Comparison of ENCODE assay signal across 33 mouse cellular contexts in genomic region chr12:85985524-85985923, GRCm38 (mm10).
DNase-seq lines count a peak whose midpoint lies in the region; ATAC-seq and TF ChIP-seq lines count a peak whose summit lies in the region.
"Had no signal": no experiment of that assay in that cellular context is flagged by ENCODE, and none has a peak within 500 bp of the region (broad histone marks: within the 10 kb centered on the region; RNA-seq: fewer than 3 reads in every experiment).

No protein-coding gene starts in this region.

- no peak for TF ChIP-seq CTCF in gastrocnemius, adult 2 months (IDR thresholded peaks at IDR 0.05)

- no peak for ATAC-seq in heart, embryonic 14.5 days (ENCODE audit: insufficient number of reproducible peaks, insufficient read depth, low FRiP score, low read depth)
- ATAC-seq in liver, embryonic 12.5 days: no peak
- ATAC-seq in liver, embryonic 11.5 days (replicated peaks; ENCODE audit: low FRiP score): no peak
- peak; percentile 56; the same call in 1 of the 2 replicates for ATAC-seq in monocyte, adult 5-6 weeks (replicated peaks; ENCODE audit: insufficient number of reproducible peaks, low FRiP score, low TSS enrichment, poor library complexity, severe bottlenecking)
- no peak for ATAC-seq in midbrain, embryonic 11.5 days (ENCODE audit: low FRiP score)
- ATAC-seq: activated CD4-positive, CD25-positive, alpha-beta regulatory T cell, adult 4 months; hindbrain, postnatal 0 days; intestine, embryonic 15.5 days had no signal

- peak overlapping the region; percentile 21; the same call in 1 of the 2 replicates for H3K27ac ChIP-seq in gastrocnemius, adult 2 months
- peak overlapping the region; percentile 30 to 42; a peak in 2 of 4 replicates for H3K27ac ChIP-seq in heart, embryonic 14.5 days (replicated peaks in 1 of 2; ENCODE audit: control insufficient read depth in 1 of 2, insufficient read depth in 1 of 2, low read depth in 2 of 2, low read length in 2 of 2)
- H3K27ac ChIP-seq in liver, embryonic 12.5 days: peak overlapping the region; percentile 16; the same call in 1 of the 2 replicates
- no peak overlapping the region for H3K27ac ChIP-seq in liver, embryonic 11.5 days (ENCODE audit: low read depth, low read length)
- no peak overlapping the region for H3K27ac ChIP-seq in midbrain, embryonic 11.5 days (ENCODE audit: low read depth, low read length)
- H3K27ac ChIP-seq: embryonic facial prominence, embryonic 10.5 days; embryonic facial prominence, embryonic 15.5 days; forebrain, embryonic 12.5 days; hindbrain, embryonic 12.5 days; hindbrain, postnatal 0 days; intestine, embryonic 15.5 days; left cerebral cortex, adult 2 months; limb, embryonic 12.5 days; liver, embryonic 13.5 days; midbrain, embryonic 10.5 days; neural tube, embryonic 13.5 days; stomach, embryonic 15.5 days had no signal

- no peak overlapping the region for H3K4me2 ChIP-seq in heart, embryonic 14.5 days (ENCODE audit: low read length)
- no peak overlapping the region for H3K4me2 ChIP-seq in liver, embryonic 12.5 days
- H3K4me2 ChIP-seq in liver, embryonic 11.5 days: no peak overlapping the region
- H3K4me2 ChIP-seq in midbrain, embryonic 11.5 days: no peak overlapping the region
- H3K4me2 ChIP-seq: embryonic facial prominence, embryonic 15.5 days; forebrain, embryonic 12.5 days; hindbrain, embryonic 12.5 days; intestine, embryonic 15.5 days; limb, embryonic 12.5 days; liver, embryonic 13.5 days; neural tube, embryonic 13.5 days; stomach, embryonic 15.5 days had no signal

- peaks cover 14 to 22% of the 10 kb centered on the region in 2 experiments for H3K4me1 ChIP-seq in heart, embryonic 14.5 days (ENCODE audit: control insufficient read depth in 2 of 2, insufficient read depth in 2 of 2, low read length in 2 of 2)
- no peaks in the 10 kb centered on the region for H3K4me1 ChIP-seq in liver, embryonic 12.5 days
- no peaks in the 10 kb centered on the region; the same call in 1 of the 2 replicates for H3K4me1 ChIP-seq in liver, embryonic 11.5 days (replicated peaks; ENCODE audit: control insufficient read depth, insufficient read depth, low read length)
- no peaks in the 10 kb centered on the region; the same call in 1 of the 2 replicates for H3K4me1 ChIP-seq in midbrain, embryonic 11.5 days (ENCODE audit: control insufficient read depth, insufficient read depth, low read length)
- H3K4me1 ChIP-seq: embryonic facial prominence, embryonic 10.5 days; embryonic facial prominence, embryonic 15.5 days; intestine, embryonic 15.5 days; liver, embryonic 13.5 days; stomach, embryonic 15.5 days had no signal

- no peaks in the 10 kb centered on the region for H3K36me3 ChIP-seq in heart, embryonic 14.5 days (ENCODE audit: control insufficient read depth, insufficient read depth, low read length)
- H3K36me3 ChIP-seq in liver, embryonic 12.5 days: no peaks in the 10 kb centered on the region
- no peaks in the 10 kb centered on the region for H3K36me3 ChIP-seq in liver, embryonic 11.5 days (ENCODE audit: control insufficient read depth, insufficient read depth, low read length)
- H3K36me3 ChIP-seq in midbrain, embryonic 11.5 days (ENCODE audit: control insufficient read depth, insufficient read depth, low read length): no peaks in the 10 kb centered on the region
- H3K36me3 ChIP-seq: embryonic facial prominence, embryonic 10.5 days; embryonic facial prominence, embryonic 15.5 days; forebrain, embryonic 12.5 days; hindbrain, embryonic 12.5 days; intestine, embryonic 15.5 days; liver, embryonic 13.5 days; midbrain, embryonic 10.5 days; neural tube, embryonic 13.5 days; stomach, embryonic 15.5 days had no signal

- no peak for DNase-seq in gastrocnemius, adult 2 months
- DNase-seq in gastrocnemius, postnatal 14 days: no peak
- DNase-seq in heart, postnatal 36 days: no peak
- no peak for DNase-seq in liver, embryonic 11.5 days (ENCODE audit: low spot score)
- no peak for DNase-seq in midbrain, embryonic 11.5 days (ENCODE audit: low spot score, missing footprints)
- DNase-seq: adrenal gland, adult 2 months; adrenal gland, postnatal 36 days; cerebellum, adult 2 months; cerebellum, postnatal 25 days; forebrain, postnatal 0 days; gastrocnemius, postnatal 25 days; kidney, adult 9 months; kidney, postnatal 36 days; liver, embryonic 13.5 days; lung, adult 2 months; right cerebral cortex, postnatal 4 days had no signal

- H3K9me3 ChIP-seq in heart, embryonic 14.5 days (ENCODE audit: control insufficient read depth, low read length): no peaks in the 10 kb centered on the region
- H3K9me3 ChIP-seq in liver, embryonic 12.5 days (replicated peaks): no peaks in the 10 kb centered on the region
- H3K9me3 ChIP-seq in liver, embryonic 11.5 days (ENCODE audit: control insufficient read depth, low read length): no peaks in the 10 kb centered on the region
- no peaks in the 10 kb centered on the region for H3K9me3 ChIP-seq in midbrain, embryonic 11.5 days (ENCODE audit: control insufficient read depth, low read length)
- H3K9me3 ChIP-seq: embryonic facial prominence, embryonic 10.5 days; embryonic facial prominence, embryonic 15.5 days; forebrain, embryonic 12.5 days; hindbrain, embryonic 12.5 days; intestine, embryonic 15.5 days; limb, embryonic 12.5 days; liver, embryonic 13.5 days; midbrain, embryonic 10.5 days; neural tube, embryonic 13.5 days; stomach, embryonic 15.5 days had no signal

- intact Hi-C loops in gastrocnemius, adult 2 months (cut with DNase I): no loop called here
- intact Hi-C loops in gastrocnemius, postnatal 14 days (cut with DNase I; ENCODE audit: low total_unique reads): no loop called here
- intact Hi-C loops in heart, postnatal 36 days (cut with DNase I): no loop called here

- no peaks in the 10 kb centered on the region for H3K27me3 ChIP-seq in heart, embryonic 14.5 days (ENCODE audit: control insufficient read depth, insufficient read depth, low read length)
- H3K27me3 ChIP-seq in liver, embryonic 12.5 days (replicated peaks): no peaks in the 10 kb centered on the region
- no peaks in the 10 kb centered on the region for H3K27me3 ChIP-seq in liver, embryonic 11.5 days (replicated peaks; ENCODE audit: control insufficient read depth, insufficient read depth, low read length)
- no peaks in the 10 kb centered on the region for H3K27me3 ChIP-seq in midbrain, embryonic 11.5 days (ENCODE audit: control insufficient read depth, insufficient read depth, low read length)
- H3K27me3 ChIP-seq: CH12.LX; embryonic facial prominence, embryonic 15.5 days; forebrain, embryonic 12.5 days; hindbrain, embryonic 12.5 days; intestine, embryonic 15.5 days; limb, embryonic 12.5 days; liver, embryonic 13.5 days; neural tube, embryonic 13.5 days; stomach, embryonic 15.5 days had no signal

- H3K4me3 ChIP-seq in gastrocnemius, adult 2 months: no peak overlapping the region
- H3K4me3 ChIP-seq in heart, embryonic 14.5 days (ENCODE audit: control insufficient read depth in 1 of 2, insufficient read depth in 1 of 2, low read depth in 1 of 2, low read length in 2 of 2): no peak overlapping the region
- H3K4me3 ChIP-seq in liver, embryonic 12.5 days: no peak overlapping the region
- no peak overlapping the region for H3K4me3 ChIP-seq in liver, embryonic 11.5 days (ENCODE audit: low read depth, low read length)
- H3K4me3 ChIP-seq in midbrain, embryonic 11.5 days (ENCODE audit: low read depth, low read length): no peak overlapping the region
- H3K4me3 ChIP-seq: embryonic facial prominence, embryonic 10.5 days; embryonic facial prominence, embryonic 15.5 days; forebrain, embryonic 12.5 days; hindbrain, embryonic 12.5 days; intestine, embryonic 15.5 days; layer of hippocampus, adult 2 months; left cerebral cortex, adult 2 months; limb, embryonic 12.5 days; liver, embryonic 13.5 days; midbrain, embryonic 10.5 days; neural tube, embryonic 13.5 days; stomach, embryonic 15.5 days had no signal

- 0 out of 2 replicates have a peak overlapping the region, but pooled peaks have one; percentile 38 for H3K9ac ChIP-seq in heart, embryonic 14.5 days (ENCODE audit: low read length)
- H3K9ac ChIP-seq in liver, embryonic 12.5 days: no peak overlapping the region
- no peak overlapping the region for H3K9ac ChIP-seq in liver, embryonic 11.5 days (ENCODE audit: low read depth, low read length)
- H3K9ac ChIP-seq in midbrain, embryonic 11.5 days (ENCODE audit: low read length): no peak overlapping the region
- H3K9ac ChIP-seq: embryonic facial prominence, embryonic 15.5 days; forebrain, embryonic 12.5 days; forebrain, postnatal 0 days; hindbrain, embryonic 12.5 days; intestine, embryonic 15.5 days; limb, embryonic 12.5 days; liver, embryonic 13.5 days; neural tube, embryonic 13.5 days; stomach, embryonic 15.5 days had no signal

- WGBS in heart, embryonic 14.5 days: 57% methylated on average over 4 of the region's 4 CpGs
- 42% methylated on average over 4 of the region's 4 CpGs for WGBS in liver, embryonic 12.5 days (ENCODE audit: insufficient replicate concordance)
- 52% methylated on average over 4 of the region's 4 CpGs for WGBS in liver, embryonic 11.5 days
- WGBS in midbrain, embryonic 11.5 days: 89% methylated on average over 4 of the region's 4 CpGs

Comparison
In these comparisons a context has a peak if more than half of its experiments do, and no peak if none do; other contexts are left out.
1. H3K27ac ChIP-seq: peak in gastrocnemius, adult 2 months (single experiment), heart, embryonic 14.5 days (2 of 2) and liver, embryonic 12.5 days (single experiment); none in liver, embryonic 11.5 days (single experiment) and midbrain, embryonic 11.5 days (single experiment).